Mouse (Mus musculus) gastrocnemius, postnatal 4 days (tissue): ENCODE data around the gene Syt9. TPM values are rescaled to one million over a fixed set of nuclear protein-coding genes. Genes with fewer than 3 reads are reported as not detected.
"Not testable (repeated sequence)": the region's sequence is repeated elsewhere in the genome, so short reads cannot be mapped to it uniquely, and the experiment has no call there.

ENCODE experiments used
- DNase-seq, 2 experiments: peaks; one replicate each; pipeline ENCODE4 v3.0.0; 2021 to 2022; ENCODE audit warnings: low spot score in 2 of 2, mixed read lengths in 2 of 2
- total RNA-seq, 2 experiments: library from RNA; stranded (reverse); gene quantifications; 2 replicates each; pipeline ENCODE4 v1.2.3; 2021

Gene Syt9
- total RNA-seq, 2 experiments from 2014 or later = 3.2 to 3.3 TPM

- DNase-seq = no peak
Observed at GRCm38 (mm10) chr7:107455118-107455521, 84.6 kb downstream of the Syt9 start.

DNA sequence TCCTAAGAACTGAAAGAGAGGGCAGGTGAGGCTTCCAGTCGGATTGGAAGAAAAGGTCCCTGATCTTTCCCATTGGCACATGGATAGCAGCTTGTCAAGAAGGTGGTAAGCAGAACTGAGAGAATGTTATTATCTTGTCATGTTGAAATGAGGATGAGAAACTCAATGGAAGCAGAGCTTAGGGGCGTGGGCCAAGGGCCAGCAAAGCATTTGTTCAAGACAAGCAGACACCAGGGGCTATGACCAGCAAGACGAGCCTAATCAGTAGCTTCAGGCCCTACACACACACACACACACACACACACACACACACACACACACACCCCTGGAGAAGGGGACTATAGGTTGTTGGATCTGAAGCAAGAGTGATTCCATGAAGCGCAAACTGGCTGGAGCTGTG is 90.6 kb downstream of the Syt9 start:
- DNase-seq = no peak

- DNase-seq = no peak
Observed at GRCm38 (mm10) chr7:107461699-107462440, 91.3 kb downstream of the Syt9 start.

GRCm38 (mm10) chr7:107462962-107463361 is 92.4 kb downstream of the Syt9 start:
- no peak for DNase-seq

GRCm38 (mm10) chr7:107465081-107465480 is 94.6 kb downstream of the Syt9 start:
- no peak for DNase-seq

DNA sequence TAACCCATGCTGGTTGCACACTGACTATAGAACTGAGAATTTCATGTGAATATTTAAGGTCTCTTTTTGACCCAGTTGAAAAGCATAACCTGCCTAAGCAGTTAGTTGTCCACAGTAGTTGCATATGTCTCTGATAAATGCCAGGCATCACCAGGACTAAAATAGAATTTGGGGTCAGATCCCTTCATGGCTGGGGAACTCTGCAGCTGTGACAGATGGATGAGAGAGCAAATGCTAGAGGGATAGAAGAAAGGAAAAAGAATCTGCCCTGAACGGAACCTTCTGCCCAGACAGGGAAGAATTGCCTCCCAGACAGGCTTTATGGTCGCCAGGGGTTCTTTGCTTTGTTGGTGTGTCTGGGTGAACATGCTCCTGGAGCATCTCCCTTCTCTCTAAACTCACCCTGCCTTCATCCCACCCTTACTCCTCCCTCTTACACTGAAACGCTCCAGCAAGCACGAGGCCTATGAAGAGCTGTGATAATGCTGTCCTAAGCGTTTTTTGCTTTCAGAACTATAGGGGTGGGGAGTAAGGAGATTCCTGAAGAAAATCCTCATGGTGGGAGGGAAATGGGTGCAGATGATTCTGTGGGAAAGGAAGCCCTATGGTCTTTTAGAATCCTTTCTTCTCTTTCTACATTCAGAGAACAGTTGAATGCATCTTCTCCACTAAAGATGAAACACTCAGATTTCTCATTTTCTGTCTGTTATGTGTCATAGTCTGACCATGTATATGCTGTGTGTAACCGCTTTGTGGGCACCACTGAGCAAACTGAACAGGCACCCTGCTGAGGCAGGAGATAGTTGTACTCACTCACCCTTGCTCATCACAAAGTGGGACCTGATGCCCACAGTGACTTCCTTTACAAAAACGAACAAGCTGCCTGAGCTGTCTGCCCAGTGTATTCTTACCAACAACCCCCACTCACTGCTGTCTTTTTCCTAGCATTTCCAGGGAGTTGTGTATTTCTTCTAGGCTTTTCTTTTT is 108.7 kb downstream of the Syt9 start:
- no peak for DNase-seq

DNA sequence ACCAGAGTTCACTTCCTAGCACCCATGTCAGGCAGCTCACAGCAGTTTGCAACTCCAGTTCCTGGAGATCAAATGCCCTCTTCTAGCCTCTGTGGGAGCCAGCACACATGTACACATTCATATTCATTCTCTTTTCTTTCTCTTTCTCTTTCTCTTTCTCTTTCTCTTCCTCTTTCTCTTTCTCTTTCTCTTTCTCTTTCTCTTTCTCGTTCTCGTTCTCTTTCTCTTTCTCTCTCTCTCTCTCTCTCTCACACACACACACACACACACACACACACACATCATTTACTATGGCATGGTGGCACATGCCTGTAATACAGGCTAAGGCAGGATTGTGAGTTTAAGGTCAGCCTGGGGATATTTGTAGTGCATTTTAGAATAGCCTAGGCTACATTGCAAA is 115.2 kb downstream of the Syt9 start:
- DNase-seq = not testable (repeated sequence)

DNA sequence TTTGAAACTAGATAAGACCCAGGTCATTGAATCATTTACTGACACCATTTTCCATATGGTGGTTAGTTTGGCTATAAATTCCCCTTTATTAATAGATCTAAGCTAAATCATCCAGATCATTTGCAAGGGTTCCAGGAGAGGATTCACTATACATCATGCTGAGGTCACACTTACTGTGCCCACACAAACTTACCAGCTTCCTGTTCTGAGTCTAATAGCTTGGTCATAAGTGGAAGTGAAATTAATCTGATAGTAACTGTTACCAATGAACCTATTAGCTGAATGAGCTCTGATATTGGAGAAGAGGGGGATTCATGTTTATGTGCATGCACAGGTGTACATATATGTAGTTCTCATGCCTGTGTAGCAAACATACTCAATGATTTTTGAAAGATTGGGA is 124.9 kb downstream of the Syt9 start:
- no peak for DNase-seq

GRCm38 (mm10) chr7:107496923-107497322 is 126.4 kb downstream of the Syt9 start:
- DNase-seq = no peak

- DNase-seq = no peak
Observed at GRCm38 (mm10) chr7:107500641-107501040, 130.1 kb downstream of the Syt9 start.

DNA sequence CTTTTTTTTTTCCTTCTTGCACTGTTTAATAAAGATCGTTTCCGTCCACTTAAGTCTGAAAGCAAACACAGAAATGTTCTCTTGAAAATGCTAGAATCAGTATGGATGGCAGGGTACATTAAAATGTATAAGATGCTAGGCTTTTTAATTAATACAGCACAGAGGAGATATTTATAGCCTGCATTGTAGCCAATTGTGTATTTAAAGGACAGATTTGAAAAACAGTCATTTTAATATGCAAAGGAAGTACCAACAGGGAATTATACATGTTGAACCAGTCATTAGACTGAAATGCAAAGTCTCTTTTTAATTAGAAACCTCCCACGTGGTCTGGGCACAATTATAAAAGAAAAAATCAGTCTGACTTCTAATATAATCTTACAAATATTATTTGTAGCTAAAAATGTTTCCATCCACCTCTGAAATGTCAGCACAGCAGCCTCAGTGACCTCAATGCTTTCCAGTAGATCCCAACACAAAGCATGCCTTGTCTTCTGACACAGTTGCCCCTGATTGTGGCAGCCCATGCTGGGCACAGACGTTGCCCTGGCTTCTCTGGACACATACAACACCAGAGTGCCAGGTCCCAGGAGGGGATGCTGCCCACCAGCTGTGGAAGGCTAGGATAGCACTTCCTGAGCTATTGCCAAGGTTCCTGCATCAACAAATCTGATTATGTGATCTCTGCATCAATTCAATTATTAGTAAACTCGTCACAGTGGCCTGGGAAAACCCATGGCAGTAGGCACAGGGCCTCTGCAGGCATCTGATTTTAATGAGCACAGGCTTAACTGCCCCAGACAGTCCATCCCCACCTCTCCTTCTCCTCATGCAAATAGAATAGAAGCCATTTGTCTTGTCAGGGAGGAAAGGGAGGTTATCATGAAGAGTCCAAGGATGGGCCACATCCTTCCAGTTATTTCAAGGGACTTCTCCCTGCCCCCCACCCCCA is 134.5 kb downstream of the Syt9 start:
- no peak for DNase-seq

- no peak for DNase-seq
Observed at GRCm38 (mm10) chr7:107507920-107508319, 137.4 kb downstream of the Syt9 start.

- DNase-seq = no peak
Observed at GRCm38 (mm10) chr7:107509740-107510139, 139.2 kb downstream of the Syt9 start.

DNA sequence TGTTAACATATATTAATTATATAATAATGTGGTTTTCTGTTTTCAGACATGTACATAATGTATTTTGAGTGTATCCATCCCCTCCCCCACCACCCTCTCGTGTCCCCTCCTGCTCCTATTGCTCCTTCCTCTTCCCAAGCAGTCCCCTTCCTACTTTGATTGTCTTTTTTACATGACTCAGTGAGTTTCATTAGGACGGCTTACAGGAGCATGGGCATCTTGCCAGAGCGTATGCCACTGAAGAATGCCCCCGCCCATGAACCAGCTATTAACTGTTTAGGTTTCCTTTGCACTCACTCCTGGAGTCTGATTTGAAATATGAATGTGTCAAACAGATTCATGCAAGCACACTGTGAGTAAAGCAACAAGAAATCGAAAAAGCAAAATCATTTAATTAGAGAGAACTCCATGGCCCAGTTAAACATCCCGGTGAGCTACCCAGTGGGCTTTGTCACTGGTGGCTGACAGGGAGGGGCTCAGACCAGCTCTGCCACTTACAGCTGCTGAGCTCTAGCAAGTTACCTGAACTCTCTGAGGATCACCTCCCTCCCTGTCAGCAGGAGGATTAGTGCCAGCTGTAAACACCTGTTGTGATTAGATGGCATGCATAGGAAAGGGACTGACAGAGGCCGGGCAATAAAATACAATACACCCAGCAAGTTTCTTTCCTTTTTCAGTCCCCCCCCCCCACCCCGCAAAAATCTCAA is 146.3 kb downstream of the Syt9 start:
- no peak for DNase-seq

DNA sequence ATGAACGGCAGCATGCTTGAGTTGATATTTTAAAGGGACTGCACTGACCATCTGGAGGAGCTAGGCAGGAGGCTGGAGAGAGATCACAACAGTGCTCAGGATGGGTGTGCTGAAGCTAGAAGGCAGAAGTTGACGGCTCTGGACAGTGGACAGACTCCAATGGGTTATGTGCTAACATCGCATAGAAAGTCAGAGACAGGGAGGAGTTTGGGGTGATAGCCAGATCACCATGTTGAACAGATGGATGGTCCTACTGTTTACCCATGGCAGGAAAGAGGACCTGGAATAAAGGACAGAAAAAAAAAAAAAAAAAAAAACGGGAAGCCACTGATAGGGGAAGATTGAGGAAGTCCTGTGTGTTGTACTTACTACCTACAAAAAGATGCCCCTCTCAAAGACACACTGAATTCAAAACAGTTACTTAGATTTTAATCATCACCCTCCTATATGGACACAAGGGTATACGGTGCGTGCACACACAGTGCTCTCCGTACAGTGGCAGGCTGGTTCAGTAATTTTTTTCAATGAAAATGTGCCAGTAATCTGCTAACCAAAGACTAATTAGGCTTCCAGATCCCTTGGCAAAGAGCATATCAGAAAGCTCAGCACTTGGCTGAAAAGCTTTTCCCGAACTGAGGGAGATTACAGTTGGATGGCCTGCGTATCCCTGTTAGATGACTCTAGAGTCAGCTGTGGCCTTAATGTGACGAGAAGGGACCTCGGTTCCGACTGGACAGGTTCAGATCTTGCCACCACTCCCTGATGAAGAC is 148.9 kb downstream of the Syt9 start:
- no peak for DNase-seq

DNA sequence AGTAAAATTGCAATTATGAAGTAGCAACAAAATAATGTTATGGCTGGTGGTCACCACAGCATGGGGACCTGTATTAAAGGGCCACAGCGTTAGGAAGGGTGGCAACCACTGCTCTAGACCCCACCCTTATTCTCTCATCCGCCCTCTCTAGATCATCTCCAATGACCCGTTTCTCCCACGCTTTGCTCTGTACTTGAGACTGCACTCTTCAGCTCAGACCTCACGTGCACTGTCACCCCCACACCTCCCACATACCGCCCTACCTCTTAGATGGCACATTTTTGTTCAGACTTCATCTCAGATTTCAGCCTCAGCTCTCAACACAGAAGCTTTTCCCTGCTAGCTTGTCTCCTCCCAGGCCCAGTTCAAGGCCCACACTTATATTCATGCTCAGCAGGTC is 150.9 kb downstream of the Syt9 start:
- no peak for DNase-seq

DNA sequence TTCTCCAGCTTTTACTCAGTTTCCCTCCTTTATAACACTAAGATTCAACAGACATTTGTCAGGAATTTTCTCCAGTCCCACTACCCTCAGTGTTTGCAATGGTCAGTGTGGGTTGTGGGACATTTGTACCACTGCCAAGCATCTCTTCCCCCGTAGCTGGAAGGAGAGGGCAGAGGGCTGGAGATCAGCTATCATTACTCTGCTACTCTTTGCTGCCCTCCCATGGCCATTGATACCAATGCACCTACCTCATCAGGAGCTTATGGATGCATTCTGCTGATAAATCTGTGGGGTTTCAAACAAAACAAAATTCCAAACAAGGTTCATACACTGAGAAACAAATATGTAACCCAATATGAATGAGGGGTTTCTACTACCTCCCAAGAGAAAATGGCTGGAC is 155.8 kb downstream of the Syt9 start:
- DNase-seq = peak in 1 of 2 experiments; percentile 25

GRCm38 (mm10) chr7:107528169-107528772 is 157.7 kb downstream of the Syt9 start:
- no peak for DNase-seq

DNA sequence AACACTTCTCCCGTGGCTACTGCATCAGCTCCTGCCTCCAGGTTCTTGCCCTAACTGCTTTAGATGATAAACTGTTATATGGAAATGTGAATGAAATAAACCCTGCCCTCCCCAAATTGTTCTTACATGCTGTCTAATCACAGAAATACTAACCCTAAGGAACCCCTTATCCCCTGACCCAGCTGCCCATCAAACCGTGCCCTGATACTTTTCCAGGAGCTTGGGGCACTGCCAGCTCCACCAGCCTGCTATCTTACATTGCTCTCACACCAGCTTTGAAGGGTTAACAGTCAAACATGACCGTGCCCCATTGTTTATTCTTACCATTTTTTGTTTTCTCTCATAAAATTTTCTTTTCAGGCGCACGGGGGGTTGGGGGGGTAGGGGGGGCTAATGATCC is 158.8 kb downstream of the Syt9 start:
- no peak for DNase-seq
